In the genomic region with DNA sequence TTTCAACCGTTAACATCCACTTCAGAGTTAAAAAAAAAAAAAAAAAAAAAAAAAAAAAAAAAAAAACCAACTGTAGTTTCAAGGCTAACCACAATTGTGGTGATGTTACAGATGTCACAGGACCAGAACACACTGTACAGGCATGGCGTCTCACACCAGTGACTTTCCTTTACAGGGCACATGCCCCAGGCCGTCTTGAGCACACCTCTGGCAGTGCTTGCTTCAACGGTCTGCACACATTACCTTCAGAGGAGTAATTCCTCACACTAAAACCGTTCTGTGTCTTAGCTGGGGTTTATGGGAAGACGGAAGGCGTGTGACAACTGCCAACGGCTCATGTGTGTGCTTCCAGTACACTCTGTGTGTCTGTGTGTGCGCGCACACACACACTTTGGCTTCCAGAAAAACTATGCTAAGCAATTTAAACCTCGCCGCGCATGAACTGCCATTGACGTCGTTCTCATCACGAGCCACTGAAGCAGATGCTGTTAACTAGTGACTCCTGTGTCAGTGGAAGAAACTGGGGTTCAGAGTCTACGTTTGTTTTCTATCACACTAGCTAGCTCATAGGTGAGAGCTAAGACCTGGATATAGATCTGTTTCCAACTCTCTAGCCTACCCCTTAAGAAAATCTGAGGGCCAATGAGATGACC, we compare ENCODE assay signal across 22 mouse cellular contexts. TPM values are rescaled to one million over a fixed set of nuclear protein-coding genes. Genes with fewer than 3 reads are reported as not detected.
DNase-seq lines count a peak whose midpoint lies in the region; ATAC-seq and TF ChIP-seq lines count a peak whose summit lies in the region.
"Had no signal": no experiment of that assay in that cellular context is flagged by ENCODE, and none has a peak within 500 bp of the region (broad histone marks: within the 10 kb centered on the region; RNA-seq: fewer than 3 reads in every experiment).

No protein-coding gene starts in this region.

- ATAC-seq in liver, postnatal 0 days: peak; percentile 72
- ATAC-seq in liver, embryonic 12.5 days: no peak
- ATAC-seq: activated CD4-positive, CD25-positive, alpha-beta regulatory T cell, adult 4 months; forebrain, embryonic 13.5 days; inflammation-experienced regulatory T-cells, adult 6 months had no signal

- no peaks in the 10 kb centered on the region for H3K27me3 ChIP-seq in liver, postnatal 0 days (ENCODE audit: insufficient read depth, low read length)
- H3K27me3 ChIP-seq in liver, embryonic 12.5 days (replicated peaks): no peaks in the 10 kb centered on the region
- H3K27me3 ChIP-seq: embryonic facial prominence, embryonic 12.5 days; forebrain, embryonic 13.5 days had no signal

- TF ChIP-seq EP300 in liver, postnatal 0 days (IDR thresholded peaks at IDR 0.05; ENCODE audit: low read depth): peak; percentile 66

- 0 out of 2 replicates have a peak overlapping the region, but pooled peaks have one; percentile 2 for H3K27ac ChIP-seq in liver, postnatal 0 days (ENCODE audit: low read depth)
- no peak overlapping the region for H3K27ac ChIP-seq in liver, embryonic 12.5 days
- no peak overlapping the region for H3K27ac ChIP-seq in ES-E14 (ENCODE audit: insufficient read depth, low read depth, low read length, poor library complexity, severe bottlenecking)
- H3K27ac ChIP-seq: embryonic facial prominence, embryonic 12.5 days; forebrain, embryonic 13.5 days had no signal

- in situ Hi-C loops in ES-E14 (cut with MboI; ENCODE audit: low sequenced_read_pairs in 2 of 2, unreplicated experiment in 2 of 2): no loop called here

- peaks cover 2% of the 10 kb centered on the region; the same call in 1 of the 2 replicates for H3K9me3 ChIP-seq in liver, postnatal 0 days (ENCODE audit: low read length)
- H3K9me3 ChIP-seq in liver, embryonic 12.5 days (replicated peaks): no peaks in the 10 kb centered on the region
- H3K9me3 ChIP-seq in ES-E14 (ENCODE audit: control insufficient read depth, insufficient read depth, low read depth, low read length): no peaks in the 10 kb centered on the region
- H3K9me3 ChIP-seq: embryonic facial prominence, embryonic 12.5 days; forebrain, embryonic 13.5 days had no signal

- H3K4me3 ChIP-seq in liver, postnatal 0 days (ENCODE audit: low read depth, low read length): no peak overlapping the region
- H3K4me3 ChIP-seq in liver, embryonic 12.5 days: no peak overlapping the region
- H3K4me3 ChIP-seq in ES-E14 (ENCODE audit: insufficient read depth in 1 of 2, low read depth in 1 of 2, low read length in 2 of 2, poor library complexity in 1 of 2, severe bottlenecking in 1 of 2): no peak overlapping the region
- H3K4me3 ChIP-seq: embryonic facial prominence, embryonic 12.5 days; erythroblast, embryonic 14.5 days; forebrain, embryonic 13.5 days had no signal

- H3K4me1 ChIP-seq in liver, postnatal 0 days (ENCODE audit: insufficient read depth): 0 out of 2 replicates have a peak, but pooled peaks cover 3% of the 10 kb centered on the region
- H3K4me1 ChIP-seq in liver, embryonic 12.5 days: no peaks in the 10 kb centered on the region
- H3K4me1 ChIP-seq in ES-E14 (ENCODE audit: control insufficient read depth in 2 of 2, insufficient read depth in 2 of 2, low read length in 2 of 2, poor library complexity in 1 of 2): peaks cover 0 to 2% of the 10 kb centered on the region in 2 experiments; a peak in 1 of 4 replicates
- H3K4me1 ChIP-seq: embryonic facial prominence, embryonic 12.5 days; forebrain, embryonic 13.5 days had no signal

- 63% methylated on average over 17 of the region's 17 CpGs for WGBS in liver, postnatal 0 days (ENCODE audit: insufficient replicate concordance)
- 77% methylated on average over 17 of the region's 17 CpGs for WGBS in liver, embryonic 12.5 days (ENCODE audit: insufficient replicate concordance)

- no peaks in the 10 kb centered on the region for H3K36me3 ChIP-seq in liver, postnatal 0 days (replicated peaks; ENCODE audit: insufficient read depth, low read length)
- no peaks in the 10 kb centered on the region for H3K36me3 ChIP-seq in liver, embryonic 12.5 days
- H3K36me3 ChIP-seq in ES-E14 (ENCODE audit: control insufficient read depth, insufficient read depth, low read length, poor library complexity, severe bottlenecking): no peaks in the 10 kb centered on the region
- H3K36me3 ChIP-seq: embryonic facial prominence, embryonic 12.5 days; G1E had no signal

- no peak overlapping the region for H3K9ac ChIP-seq in liver, postnatal 0 days (replicated peaks)
- no peak overlapping the region for H3K9ac ChIP-seq in liver, embryonic 12.5 days
- no peak overlapping the region for H3K9ac ChIP-seq in ES-E14 (ENCODE audit: insufficient read depth, low read depth, low read length, poor library complexity, severe bottlenecking)
- H3K9ac ChIP-seq: embryonic facial prominence, embryonic 12.5 days; forebrain, embryonic 13.5 days had no signal

- no peak for TF ChIP-seq CTCF in liver, postnatal 0 days (IDR thresholded peaks at IDR 0.05; ENCODE audit: low read depth)

- DNase-seq in liver, postnatal 0 days: no peak
- no peak for DNase-seq in ES-E14 (ENCODE audit: low read depth, low spot score)
- DNase-seq in naive thymus-derived CD4-positive, alpha-beta T cell, adult 2 months (ENCODE audit: low read depth): peak; percentile 25
- peak; percentile 36 for DNase-seq in thymus, postnatal 4 days
- no peak for DNase-seq in lung, postnatal 14 days
- DNase-seq in embryo, embryonic 10 days (ENCODE audit: low spot score): no peak
- DNase-seq in urinary bladder, postnatal 25 days (ENCODE audit: low spot score): no peak
- DNase-seq: adrenal gland, postnatal 14 days; cerebellum, adult 11-12 months; gastrocnemius, postnatal 14 days; kidney, adult 2 months; left cerebral cortex, postnatal 4 days; lung, adult 2 months; lung, postnatal 36 days; retina, postnatal 1 day had no signal

- H3K4me2 ChIP-seq in liver, postnatal 0 days (ENCODE audit: low read depth, low read length): no peak overlapping the region
- no peak overlapping the region for H3K4me2 ChIP-seq in liver, embryonic 12.5 days
- H3K4me2 ChIP-seq: embryonic facial prominence, embryonic 12.5 days; forebrain, embryonic 13.5 days had no signal

TF ChIP-seq in ES-E14, 5 proteins besides CTCF, POLR2A, EP300 and RAD21:
- TF ChIP-seq CHD2 (IDR thresholded peaks at IDR 0.05; ENCODE audit: low read depth, low read length) (no peak), ZNF384 (IDR thresholded peaks at IDR 0.05; ENCODE audit: low read depth, low read length) (peak; percentile 58)

RNA-seq across cellular contexts. Expression of a gene that starts 45.3 kb away (rescaled TPM):
- 47.3 and 51.9 TPM in 2 replicates for polyA plus RNA-seq in liver, postnatal 0 days (2015; fragmentation: Nextera tagmentation; extraction: Ambion mirVana)
- polyA plus RNA-seq in liver, embryonic 12.5 days (2016; fragmentation: Nextera tagmentation; extraction: Ambion mirVana): 83.5 and 87.1 TPM in 2 replicates
- total RNA-seq in ES-E14 (2012; rRNA removed): 24.4 and 33.4 TPM in 2 replicates

RNA-seq across cellular contexts. Expression of a gene that starts 45.6 kb away (rescaled TPM):
- polyA plus RNA-seq in liver, postnatal 0 days (2015; fragmentation: Nextera tagmentation; extraction: Ambion mirVana): 10.6 and 11.8 TPM in 2 replicates
- polyA plus RNA-seq in liver, embryonic 12.5 days (2016; fragmentation: Nextera tagmentation; extraction: Ambion mirVana): 37.3 and 41.1 TPM in 2 replicates
- 27.1 and 30.2 TPM in 2 replicates for total RNA-seq in ES-E14 (2012; rRNA removed)

Comparison
In these comparisons a context has a peak if more than half of its experiments do, and no peak if none do; other contexts are left out.
1. DNase-seq: peak in naive thymus-derived CD4-positive, alpha-beta T cell, adult 2 months (single experiment) and thymus, postnatal 4 days (single experiment); none in liver, postnatal 0 days (single experiment), ES-E14 (single experiment), lung, postnatal 14 days (single experiment), embryo, embryonic 10 days (single experiment) and urinary bladder, postnatal 25 days (single experiment).